Mouse (Mus musculus): ENCODE measurements around the gene Grik5. TPM values are rescaled to one million over a fixed set of nuclear protein-coding genes. Genes with fewer than 3 reads are reported as not detected.

Gene Grik5
- polyA plus RNA-seq, 1 experiment from 2014 or later = 0.76 TPM

- DNase-seq = no peak
- no peak for ATAC-seq
- WGBS (ENCODE audit: insufficient replicate concordance) = 77% methylated on average over 4 of the region's 4 CpGs
- no peaks in the 10 kb centered on the region for H3K36me3 ChIP-seq (replicated peaks; ENCODE audit: insufficient read depth, low read length)
- H3K27me3 ChIP-seq (ENCODE audit: insufficient read depth, low read length) = no peaks in the 10 kb centered on the region
- H3K27ac ChIP-seq (ENCODE audit: low read depth) = no peak overlapping the region
- no peak overlapping the region for H3K9ac ChIP-seq (replicated peaks)
- H3K9me3 ChIP-seq (ENCODE audit: low read length) = no peaks in the 10 kb centered on the region
- no peak overlapping the region for H3K4me3 ChIP-seq (ENCODE audit: low read depth, low read length)
- H3K4me2 ChIP-seq (ENCODE audit: low read depth, low read length) = no peak overlapping the region
- no peak for TF ChIP-seq CTCF (IDR thresholded peaks at IDR 0.05; ENCODE audit: low read depth)
- TF ChIP-seq EP300 (IDR thresholded peaks at IDR 0.05; ENCODE audit: low read depth) = no peak
- no peaks in the 10 kb centered on the region for H3K4me1 ChIP-seq (ENCODE audit: insufficient read depth)
These were observed 37.4 kb downstream of the Grik5 start for GRCm38 (mm10) chr7:25034796-25035195.

- Histone ChIP-seq H3K27me3 (ENCODE audit: insufficient read depth, low read length) (no peaks in the 10 kb centered on the region), H3K9me3 (ENCODE audit: low read length) (no peaks in the 10 kb centered on the region), H3K36me3 (replicated peaks; ENCODE audit: insufficient read depth, low read length) (no peaks in the 10 kb centered on the region), H3K27ac (ENCODE audit: low read depth) (no peak overlapping the region), H3K4me3 (ENCODE audit: low read depth, low read length) (no peak overlapping the region), H3K4me2 (ENCODE audit: low read depth, low read length) (no peak overlapping the region), H3K4me1 (ENCODE audit: insufficient read depth) (no peaks in the 10 kb centered on the region), H3K9ac (replicated peaks) (no peak overlapping the region)
- TF ChIP-seq CTCF (IDR thresholded peaks at IDR 0.05; ENCODE audit: low read depth) (no peak), EP300 (IDR thresholded peaks at IDR 0.05; ENCODE audit: low read depth) (no peak)
- no peak for ATAC-seq
- DNase-seq = no peak
- WGBS (ENCODE audit: insufficient replicate concordance) = 68% methylated on average over 3 of the region's 3 CpGs
These were observed 40.6 kb downstream of the Grik5 start for GRCm38 (mm10) chr7:25031528-25031927.

- Histone ChIP-seq H3K9ac (replicated peaks) (no peak overlapping the region), H3K36me3 (replicated peaks; ENCODE audit: insufficient read depth, low read length) (no peaks in the 10 kb centered on the region), H3K4me1 (ENCODE audit: insufficient read depth) (no peaks in the 10 kb centered on the region), H3K4me2 (ENCODE audit: low read depth, low read length) (no peak overlapping the region), H3K9me3 (ENCODE audit: low read length) (no peaks in the 10 kb centered on the region), H3K4me3 (ENCODE audit: low read depth, low read length) (no peak overlapping the region), H3K27ac (ENCODE audit: low read depth) (no peak overlapping the region), H3K27me3 (ENCODE audit: insufficient read depth, low read length) (no peaks in the 10 kb centered on the region)
- 30% methylated on average over 5 of the region's 5 CpGs for WGBS (ENCODE audit: insufficient replicate concordance)
- DNase-seq (peak; percentile 83), ATAC-seq (peak; percentile 23; the same call in 1 of the 2 replicates)
- TF ChIP-seq EP300 (IDR thresholded peaks at IDR 0.05; ENCODE audit: low read depth) (no peak), CTCF (IDR thresholded peaks at IDR 0.05; ENCODE audit: low read depth) (peak; percentile 92)
These were observed 42.0 kb downstream of the Grik5 start for GRCm38 (mm10) chr7:25030032-25030753.

GRCm38 (mm10) chr7:25026452-25026851, 45.7 kb downstream of the Grik5 start:
- no peak overlapping the region for H3K4me2 ChIP-seq (ENCODE audit: low read depth, low read length)
- no peaks in the 10 kb centered on the region for H3K4me1 ChIP-seq (ENCODE audit: insufficient read depth)
- WGBS (ENCODE audit: insufficient replicate concordance) = 55% methylated on average over 7 of the region's 7 CpGs
- no peak overlapping the region for H3K27ac ChIP-seq (ENCODE audit: low read depth)
- H3K36me3 ChIP-seq (replicated peaks; ENCODE audit: insufficient read depth, low read length) = no peaks in the 10 kb centered on the region
- H3K9ac ChIP-seq (replicated peaks) = no peak overlapping the region
- H3K9me3 ChIP-seq (ENCODE audit: low read length) = no peaks in the 10 kb centered on the region
- DNase-seq (no peak), ATAC-seq (no peak)
- no peak overlapping the region for H3K4me3 ChIP-seq (ENCODE audit: low read depth, low read length)
- no peak for TF ChIP-seq EP300 (IDR thresholded peaks at IDR 0.05; ENCODE audit: low read depth)
- no peak for TF ChIP-seq CTCF (IDR thresholded peaks at IDR 0.05; ENCODE audit: low read depth)
- no peaks in the 10 kb centered on the region for H3K27me3 ChIP-seq (ENCODE audit: insufficient read depth, low read length)

- TF ChIP-seq EP300 (IDR thresholded peaks at IDR 0.05; ENCODE audit: low read depth) = no peak
- peak; percentile 33 for TF ChIP-seq CTCF (IDR thresholded peaks at IDR 0.05; ENCODE audit: low read depth)
- Histone ChIP-seq H3K9ac (replicated peaks) (no peak overlapping the region), H3K27ac (ENCODE audit: low read depth) (no peak overlapping the region), H3K27me3 (ENCODE audit: insufficient read depth, low read length) (no peaks in the 10 kb centered on the region), H3K4me2 (ENCODE audit: low read depth, low read length) (no peak overlapping the region), H3K4me1 (ENCODE audit: insufficient read depth) (no peaks in the 10 kb centered on the region), H3K4me3 (ENCODE audit: low read depth, low read length) (no peak overlapping the region), H3K36me3 (replicated peaks; ENCODE audit: insufficient read depth, low read length) (no peaks in the 10 kb centered on the region), H3K9me3 (ENCODE audit: low read length) (no peaks in the 10 kb centered on the region)
- 60% methylated on average over 10 of the region's 10 CpGs for WGBS (ENCODE audit: insufficient replicate concordance)
- DNase-seq (no peak), ATAC-seq (no peak)
These were observed 46.2 kb downstream of the Grik5 start for GRCm38 (mm10) chr7:25025855-25026439.

GRCm38 (mm10) chr7:25011592-25011991, 60.6 kb downstream of the Grik5 start:
- Histone ChIP-seq H3K4me2 (ENCODE audit: low read depth, low read length) (no peak overlapping the region), H3K36me3 (replicated peaks; ENCODE audit: insufficient read depth, low read length) (no peaks in the 10 kb centered on the region), H3K4me1 (ENCODE audit: insufficient read depth) (peaks cover 5% of the 10 kb centered on the region), H3K9ac (replicated peaks) (no peak overlapping the region), H3K27ac (ENCODE audit: low read depth) (no peak overlapping the region), H3K9me3 (ENCODE audit: low read length) (no peaks in the 10 kb centered on the region), H3K27me3 (ENCODE audit: insufficient read depth, low read length) (peaks cover 52% of the 10 kb centered on the region), H3K4me3 (ENCODE audit: low read depth, low read length) (no peak overlapping the region)
- TF ChIP-seq CTCF (IDR thresholded peaks at IDR 0.05; ENCODE audit: low read depth) (no peak), EP300 (IDR thresholded peaks at IDR 0.05; ENCODE audit: low read depth) (no peak)
- DNase-seq = no peak
- WGBS (ENCODE audit: insufficient replicate concordance) = 55% methylated on average over 7 of the region's 7 CpGs
- ATAC-seq = no peak

Data from liver, postnatal 0 days (tissue).